Mouse (Mus musculus) liver, adult 2 months (tissue): Measurements from ENCODE around the gene Dpyd.

Source experiments
- CTCF ChIP-seq: fragments of 200-500 bp; IDR thresholded peaks from 2 replicates; pipeline ENCODE4 v1.5.1; 2011; ENCODE audit warnings: low read depth, low read length, control low read depth
- POLR2A ChIP-seq: fragments of 200-500 bp; IDR thresholded peaks from 2 replicates; pipeline ENCODE4 v1.6.1; 2011; ENCODE audit warnings: low read length, control low read depth; ENCODE audit not compliant: insufficient read depth; ENCODE audit errors: extremely low read depth

DNA sequence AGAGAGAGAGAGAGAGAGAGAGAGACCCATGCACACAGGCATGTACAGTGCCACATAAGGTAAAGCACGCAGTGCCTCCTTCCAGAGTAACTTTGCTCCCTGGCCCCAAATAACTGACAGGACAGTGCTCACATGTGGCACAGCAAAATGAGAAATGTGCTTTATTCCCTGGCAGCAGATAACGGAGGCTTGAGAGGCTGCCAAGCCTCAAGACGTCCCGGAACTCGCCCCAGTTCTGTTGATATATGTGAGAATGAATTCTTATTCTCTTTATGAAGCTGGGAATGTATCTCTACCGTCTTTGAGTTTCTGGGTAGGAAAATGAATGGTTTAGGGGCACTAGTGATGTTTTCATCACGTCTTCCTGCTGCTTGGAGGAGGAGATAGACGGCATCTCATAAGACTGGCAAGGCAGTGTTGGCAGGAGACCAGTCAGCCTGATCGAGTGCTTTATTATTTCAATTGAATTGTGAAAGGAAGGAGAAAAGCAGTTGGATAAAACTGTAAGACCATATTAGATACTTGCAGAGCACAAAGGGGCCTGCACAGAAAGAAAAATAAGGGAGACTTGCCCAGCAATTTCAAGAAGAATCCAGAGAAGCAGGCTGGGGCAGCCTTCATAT, 857.3 kb downstream of the Dpyd start:
- TF ChIP-seq CTCF: no peak
- TF ChIP-seq POLR2A: no peak
